Mouse (Mus musculus): ENCODE measurements at regions not wholly inside any gene's neighbourhood (a gene's known extent, or its start where the extent isn't known, plus 50 kb on each side); places are given as distances from the start of the nearest gene placed in this dataset.
"Not testable (repeated sequence)": the region's sequence is repeated elsewhere in the genome, so short reads cannot be mapped to it uniquely, and the experiment has no call there.

DNA sequence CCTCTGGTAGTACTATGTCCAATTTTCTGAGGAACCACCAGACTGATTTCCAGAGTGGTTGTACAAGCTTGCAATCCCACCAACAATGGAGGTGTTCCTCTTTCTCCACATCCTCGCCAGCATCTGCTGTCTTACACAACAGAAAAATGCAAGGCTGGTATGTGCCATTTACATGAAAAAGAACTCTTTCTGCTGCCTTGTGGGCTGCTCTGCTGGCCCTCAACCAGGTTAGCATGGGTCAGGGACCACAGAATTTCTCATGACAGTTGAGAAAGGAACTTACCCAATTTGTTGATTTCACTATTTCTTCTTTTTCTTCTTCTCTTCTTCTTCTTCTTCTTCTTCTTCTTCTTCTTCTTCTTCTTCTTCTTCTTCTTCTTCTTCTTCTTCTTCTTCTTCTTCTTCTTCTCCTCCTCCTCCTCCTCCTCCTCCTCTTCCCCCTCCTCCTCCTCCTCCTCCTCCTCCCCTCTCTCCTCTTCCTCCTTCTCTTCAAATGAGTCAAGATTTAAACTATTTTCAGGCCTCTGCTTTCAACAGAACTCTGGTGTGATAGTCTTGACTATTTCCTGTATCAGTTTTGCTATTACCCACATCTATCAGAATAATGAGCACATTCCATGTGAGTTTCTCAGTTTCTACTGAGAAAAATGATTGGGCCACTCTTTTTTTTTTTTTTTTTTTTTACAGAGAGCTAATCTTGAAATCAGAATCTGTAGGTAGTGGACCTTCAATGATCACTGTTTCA is 56.3 kb upstream of the Itm2b start:
- not testable (repeated sequence) for H3K9ac ChIP-seq (ENCODE audit: low read depth, low read length); H3K36me3 ChIP-seq (ENCODE audit: control insufficient read depth, insufficient read depth); H3K4me3 ChIP-seq (ENCODE audit: low read depth, low read length); H3K9me3 ChIP-seq (replicated peaks; ENCODE audit: control insufficient read depth, low read length); H3K27ac ChIP-seq (ENCODE audit: low read length); H3K4me2 ChIP-seq (ENCODE audit: low read depth, low read length); H3K27me3 ChIP-seq (ENCODE audit: control insufficient read depth, insufficient read depth, low read depth, low read length); ATAC-seq (ENCODE audit: low read depth)
- 53% methylated on average over 1 of the region's 1 CpGs for WGBS (ENCODE audit: insufficient replicate concordance)
- H3K4me1 ChIP-seq (ENCODE audit: control insufficient read depth, low read depth, low read length): peaks cover 13% of the 10 kb centered on the region

DNA sequence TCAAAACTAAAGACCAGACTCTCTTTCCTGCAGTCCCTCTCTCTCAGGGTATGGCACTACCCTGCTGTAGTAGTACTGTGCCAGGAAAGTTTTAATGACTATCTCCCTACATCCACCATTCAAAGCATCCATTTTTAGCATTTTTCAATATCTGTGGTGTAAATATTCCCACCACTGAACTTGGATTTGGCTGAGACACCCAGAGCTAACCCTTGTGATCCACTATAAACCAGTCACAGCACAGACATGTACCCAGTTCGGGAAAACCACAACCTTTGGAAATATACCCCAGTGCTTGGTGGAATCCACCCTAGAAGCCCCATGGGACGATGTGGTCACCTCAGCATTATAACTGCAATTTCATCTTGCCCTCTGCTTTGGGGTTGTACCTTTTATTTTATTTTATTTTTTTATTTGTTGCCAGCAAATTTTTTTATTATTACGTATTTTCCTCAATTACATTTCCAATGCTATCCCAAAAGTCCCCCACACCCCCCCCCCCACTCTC is 54.8 kb upstream of the Itm2b start:
- Histone ChIP-seq H3K4me3 (ENCODE audit: low read depth, low read length) (no peak overlapping the region), H3K4me1 (ENCODE audit: control insufficient read depth, low read depth, low read length) (peaks cover 3% of the 10 kb centered on the region), H3K9me3 (replicated peaks; ENCODE audit: control insufficient read depth, low read length) (no peaks in the 10 kb centered on the region), H3K4me2 (ENCODE audit: low read depth, low read length) (no peak overlapping the region), H3K27me3 (ENCODE audit: control insufficient read depth, insufficient read depth, low read depth, low read length) (no peaks in the 10 kb centered on the region), H3K36me3 (ENCODE audit: control insufficient read depth, insufficient read depth) (no peaks in the 10 kb centered on the region), H3K27ac (ENCODE audit: low read length) (no peak overlapping the region), H3K9ac (ENCODE audit: low read depth, low read length) (no peak overlapping the region)
- no peak for ATAC-seq (ENCODE audit: low read depth)
- 63% methylated on average over 3 of the region's 3 CpGs for WGBS (ENCODE audit: insufficient replicate concordance)

DNA sequence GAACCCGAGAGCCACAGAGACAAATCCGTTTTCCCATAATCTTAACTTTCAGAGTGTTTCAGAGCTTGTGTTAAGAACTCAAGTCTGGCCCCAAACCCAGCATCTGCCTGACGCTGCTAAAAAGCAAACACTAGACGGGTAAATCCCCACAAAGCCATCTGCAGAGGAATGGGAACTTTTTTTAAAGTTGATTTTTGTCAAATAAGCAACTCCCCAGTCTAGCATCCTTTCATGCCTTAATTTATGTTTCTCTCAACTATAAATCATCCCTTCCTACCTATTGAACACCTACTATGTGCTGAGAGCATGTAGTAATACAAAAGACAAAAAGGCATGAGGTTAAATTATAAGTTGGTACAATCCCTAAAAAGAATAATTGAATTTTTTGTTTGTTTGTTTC is 50.8 kb upstream of the Itm2b start:
- Histone ChIP-seq H3K27ac (ENCODE audit: low read length) (no peak overlapping the region), H3K4me2 (ENCODE audit: low read depth, low read length) (no peak overlapping the region), H3K4me1 (ENCODE audit: control insufficient read depth, low read depth, low read length) (peaks cover 4% of the 10 kb centered on the region), H3K4me3 (ENCODE audit: low read depth, low read length) (no peak overlapping the region), H3K9ac (ENCODE audit: low read depth, low read length) (no peak overlapping the region), H3K27me3 (ENCODE audit: control insufficient read depth, insufficient read depth, low read depth, low read length) (no peaks in the 10 kb centered on the region), H3K9me3 (replicated peaks; ENCODE audit: control insufficient read depth, low read length) (no peaks in the 10 kb centered on the region), H3K36me3 (ENCODE audit: control insufficient read depth, insufficient read depth) (no peaks in the 10 kb centered on the region)
- 53% methylated on average over 4 of the region's 4 CpGs for WGBS (ENCODE audit: insufficient replicate concordance)
- ATAC-seq (ENCODE audit: low read depth): no peak

Measured in liver, embryonic 16.5 days (tissue).